Comparison of ENCODE assay signal across 8 mouse cellular contexts in genomic region chr11:83020621-83021020, GRCm38 (mm10). TPM values are rescaled to one million over a fixed set of nuclear protein-coding genes. Genes with fewer than 3 reads are reported as not detected.
DNase-seq lines count a peak whose midpoint lies in the region; ATAC-seq and TF ChIP-seq lines count a peak whose summit lies in the region.

TSS of gene Slfn8 (minus strand) at chr11:83020810.

- DNase-seq in limb, embryonic 14.5 days (ENCODE audit: low spot score): peak; percentile 14
- no peak for DNase-seq in limb, embryonic 10.5 days (ENCODE audit: low spot score)
- DNase-seq in heart, adult 8-10 months (ENCODE audit: low spot score): peak; percentile 58
- peak; percentile 17 for DNase-seq in lung, postnatal 10 days
- DNase-seq in thymus, postnatal 0 days (ENCODE audit: low spot score): peak; percentile 77
- DNase-seq in hindbrain, embryonic 14.5 days (ENCODE audit: low spot score): no peak
- no peak for DNase-seq in left cerebral cortex, postnatal 36 days (ENCODE audit: low spot score in 2 of 2)

- TF ChIP-seq POLR2A in limb, embryonic 14.5 days (IDR thresholded peaks at IDR 0.05; ENCODE audit: borderline replicate concordance, extremely low read depth, insufficient read depth, insufficient read length): no peak

- H3K9me3 ChIP-seq in limb, embryonic 14.5 days (ENCODE audit: control insufficient read depth, low read length): no peaks in the 10 kb centered on the region
- no peaks in the 10 kb centered on the region for H3K9me3 ChIP-seq in limb, embryonic 10.5 days (replicated peaks)
- H3K9me3 ChIP-seq in hindbrain, embryonic 14.5 days (ENCODE audit: control insufficient read depth, low read length): no peaks in the 10 kb centered on the region

- H3K27me3 ChIP-seq in limb, embryonic 14.5 days (ENCODE audit: control insufficient read depth, insufficient read depth, low read length): no peaks in the 10 kb centered on the region
- H3K27me3 ChIP-seq in limb, embryonic 10.5 days (ENCODE audit: low read depth, poor library complexity, severe bottlenecking): no peaks in the 10 kb centered on the region
- no peaks in the 10 kb centered on the region for H3K27me3 ChIP-seq in hindbrain, embryonic 14.5 days (ENCODE audit: control insufficient read depth, insufficient read depth, low read length)

- no peak within 1 kb of the TSS for H3K27ac ChIP-seq in limb, embryonic 14.5 days (replicated peaks; ENCODE audit: low read depth, low read length)
- H3K27ac ChIP-seq in limb, embryonic 10.5 days: no peak within 1 kb of the TSS
- H3K27ac ChIP-seq in hindbrain, embryonic 14.5 days: no peak within 1 kb of the TSS

- no peak within 1 kb of the TSS for H3K4me2 ChIP-seq in limb, embryonic 14.5 days (replicated peaks; ENCODE audit: low read depth, low read length, severe bottlenecking)
- H3K4me2 ChIP-seq in hindbrain, embryonic 14.5 days (replicated peaks): no peak within 1 kb of the TSS

- no peaks in the 10 kb centered on the region for H3K4me1 ChIP-seq in limb, embryonic 14.5 days (ENCODE audit: control insufficient read depth, insufficient read depth, low read length)
- H3K4me1 ChIP-seq in limb, embryonic 10.5 days: no peaks in the 10 kb centered on the region
- H3K4me1 ChIP-seq in hindbrain, embryonic 14.5 days (replicated peaks; ENCODE audit: control insufficient read depth, insufficient read depth, low read length): no peaks in the 10 kb centered on the region

- H3K9ac ChIP-seq in limb, embryonic 14.5 days (ENCODE audit: low read depth, low read length, severe bottlenecking): no peak within 1 kb of the TSS
- H3K9ac ChIP-seq in hindbrain, embryonic 14.5 days: no peak within 1 kb of the TSS

- H3K4me3 ChIP-seq in limb, embryonic 14.5 days (replicated peaks; ENCODE audit: low read length): no peak within 1 kb of the TSS
- H3K4me3 ChIP-seq in limb, embryonic 10.5 days: no peak within 1 kb of the TSS
- no peak within 1 kb of the TSS for H3K4me3 ChIP-seq in hindbrain, embryonic 14.5 days (replicated peaks; ENCODE audit: low read length)

- WGBS in limb, embryonic 14.5 days: 65% methylated on average over 5 of the region's 5 CpGs
- WGBS in limb, embryonic 10.5 days: 86% methylated on average over 5 of the region's 5 CpGs
- WGBS in hindbrain, embryonic 14.5 days: 80% methylated on average over 5 of the region's 5 CpGs

- no peaks in the 10 kb centered on the region for H3K36me3 ChIP-seq in limb, embryonic 14.5 days (ENCODE audit: control insufficient read depth, insufficient read depth, low read length)
- no peaks in the 10 kb centered on the region for H3K36me3 ChIP-seq in limb, embryonic 10.5 days
- no peaks in the 10 kb centered on the region for H3K36me3 ChIP-seq in hindbrain, embryonic 14.5 days (replicated peaks; ENCODE audit: control insufficient read depth, insufficient read depth)

- intact Hi-C loops in left cerebral cortex, postnatal 36 days (cut with DNase I): no loop called here

- no peak for ATAC-seq in limb, embryonic 14.5 days (ENCODE audit: low FRiP score, low read depth)
- peak; percentile 62 for ATAC-seq in activated CD4-positive, CD25-positive, alpha-beta regulatory T cell, adult 4 months
- ATAC-seq in hindbrain, embryonic 14.5 days (ENCODE audit: low FRiP score): no peak

RNA-seq across cellular contexts. Expression of gene Slfn8, which starts in this region (rescaled TPM):
- 0.24 and 0.48 TPM in 2 replicates for polyA plus RNA-seq in limb, embryonic 14.5 days (2012; rRNA removed)
- 0.48 and 0.58 TPM in 2 replicates for polyA plus RNA-seq in limb, embryonic 14.5 days (2014; fragmentation: Nextera tagmentation; extraction: Ambion mirVana)
- 0.08 and 0.21 TPM in 2 replicates for polyA plus RNA-seq in limb, embryonic 10.5 days (2016; fragmentation: Nextera tagmentation; extraction: Ambion mirVana)
- polyA plus RNA-seq in activated CD4-positive, CD25-positive, alpha-beta regulatory T cell, adult 4 months (2017; shearing (Covaris generic)): 10 to 100 TPM; 61.2 to 85.7 TPM
- total RNA-seq in heart, adult 8-10 months (2022): under 1 TPM; 0.43 to 0.76 (median 0.67) TPM
- 5.9 and 7.1 TPM in 2 replicates for polyA plus RNA-seq in thymus, postnatal 0 days (2015; fragmentation: Nextera tagmentation; extraction: Ambion mirVana)
- polyA plus RNA-seq in hindbrain, embryonic 14.5 days (2014; fragmentation: Nextera tagmentation; extraction: Ambion mirVana): 0.21 and 0.27 TPM in 2 replicates
- total RNA-seq in left cerebral cortex, postnatal 36 days (2021): under 1 TPM; 0.34 to 0.39 TPM

Comparison
In these comparisons a context has a peak if more than half of its experiments do, and no peak if none do; other contexts are left out.
1. Peak in DNase-seq in limb, embryonic 14.5 days; RNA of the gene not detected or under 1 TPM.
2. Peak in DNase-seq in heart, adult 8-10 months; RNA of the gene not detected or under 1 TPM.
3. DNase-seq: peak in lung, postnatal 10 days (single experiment) and thymus, postnatal 0 days (single experiment); none in limb, embryonic 10.5 days (single experiment), hindbrain, embryonic 14.5 days (single experiment) and left cerebral cortex, postnatal 36 days (0 of 2).